Mouse (Mus musculus) midbrain, embryonic 16.5 days (tissue): ENCODE measurements at regions not wholly inside any gene's neighbourhood (a gene's known extent, or its start where the extent isn't known, plus 50 kb on each side); places are given as distances from the start of the nearest gene placed in this dataset.
A peak's percentile ranks its signal among the peaks of the same experiment; 100 is the strongest.

Source experiments
- ATAC-seq: fragments of 200-750 bp; cut with Nextera tagmentation; 2 replicates; pipeline ENCODE4 v1.8.0; 2017; ENCODE audit warnings: moderate TSS enrichment
- H3K27ac ChIP-seq: fragments of 300-500 bp; sonication (generic); 2 replicates; pipeline ENCODE4 v1.5.1; 2014; ENCODE audit warnings: mild to moderate bottlenecking, low read length, mixed read lengths
- H3K27me3 ChIP-seq: fragments of 300-500 bp; sonication (generic); 2 replicates; pipeline ENCODE4 v1.6.1; 2014; ENCODE audit warnings: low read depth, low read length, mixed read lengths; ENCODE audit not compliant: control insufficient read depth, insufficient read depth
- H3K36me3 ChIP-seq: fragments of 300-500 bp; sonication (generic); 2 replicates; pipeline ENCODE4 v1.6.1; 2014; ENCODE audit warnings: mild to moderate bottlenecking, low read length, moderate library complexity, mixed read lengths; ENCODE audit not compliant: control insufficient read depth, insufficient read depth
- H3K4me1 ChIP-seq: fragments of 300-500 bp; sonication (generic); 2 replicates; pipeline ENCODE4 v1.6.1; 2014; ENCODE audit warnings: mild to moderate bottlenecking, low read length, mixed read lengths; ENCODE audit not compliant: control insufficient read depth, insufficient read depth
- H3K4me2 ChIP-seq: fragments of 300-500 bp; sonication (generic); 2 replicates; pipeline ENCODE4 v1.6.1; 2014; ENCODE audit warnings: mild to moderate bottlenecking, low read length, mixed read lengths
- H3K4me3 ChIP-seq: fragments of 300-500 bp; sonication (generic); 2 replicates; pipeline ENCODE4 v1.5.1; 2014; ENCODE audit warnings: low read depth, mild to moderate bottlenecking, low read length, moderate library complexity, mixed read lengths
- H3K9ac ChIP-seq: fragments of 300-500 bp; sonication (generic); 2 replicates; pipeline ENCODE4 v1.6.1; 2014; ENCODE audit warnings: low read depth, low read length, mixed read lengths
- H3K9me3 ChIP-seq: fragments of 300-500 bp; sonication (generic); replicated peaks from 2 replicates; pipeline ENCODE4 v1.6.1; 2014; ENCODE audit warnings: mild to moderate bottlenecking, low read length, mixed read lengths; ENCODE audit not compliant: control insufficient read depth, poor library complexity, severe bottlenecking
- WGBS: fragments of 180-500 bp; shearing (Covaris S2); extraction: QIAGEN DNeasy Blood & Tissue Kit; methylation state at CpG from one replicate; pipeline ENCODE4 v1.1.7; 2014; 5-methylcytosine and 5-hydroxymethylcytosine counted together

DNA sequence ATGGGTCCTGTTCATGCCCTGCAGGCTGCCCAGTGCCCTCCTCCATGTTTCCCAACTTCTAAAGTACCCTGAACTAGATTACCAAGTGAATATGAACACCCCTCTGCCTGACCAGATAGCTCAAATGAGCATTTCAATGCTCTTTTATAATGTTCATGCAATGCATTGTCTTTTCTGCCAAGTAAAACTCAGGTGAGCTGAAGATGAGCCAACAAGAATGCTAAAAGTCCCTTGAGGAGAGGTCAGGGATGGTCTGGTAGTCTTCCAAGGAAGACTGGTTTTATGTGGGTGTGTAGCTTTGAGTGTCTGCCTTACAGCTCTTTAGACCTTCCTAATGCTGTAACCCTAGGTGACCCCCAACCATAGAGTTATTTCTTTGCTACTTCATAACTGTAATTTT is 58.0 kb upstream of the Abca12 start:
- no peak overlapping the region for H3K4me3 ChIP-seq
- H3K27ac ChIP-seq: no peak overlapping the region
- no peaks in the 10 kb centered on the region for H3K27me3 ChIP-seq
- no peak for ATAC-seq
- H3K4me2 ChIP-seq: no peak overlapping the region
- H3K36me3 ChIP-seq: no peaks in the 10 kb centered on the region
- H3K9me3 ChIP-seq: no peaks in the 10 kb centered on the region
- H3K9ac ChIP-seq: no peak overlapping the region
- H3K4me1 ChIP-seq: no peaks in the 10 kb centered on the region

GRCm38 (mm10) chr1:71483149-71483548 is 68.4 kb upstream of the Abca12 start:
- no peak overlapping the region for H3K9ac ChIP-seq
- no peaks in the 10 kb centered on the region for H3K4me1 ChIP-seq
- no peaks in the 10 kb centered on the region for H3K27me3 ChIP-seq
- no peaks in the 10 kb centered on the region for H3K9me3 ChIP-seq
- no peak overlapping the region for H3K4me2 ChIP-seq
- 95% methylated on average over 4 of the region's 4 CpGs for WGBS
- no peaks in the 10 kb centered on the region for H3K36me3 ChIP-seq
- no peak overlapping the region for H3K27ac ChIP-seq
- H3K4me3 ChIP-seq: no peak overlapping the region
- no peak for ATAC-seq

GRCm38 (mm10) chr1:71494576-71494975 is 62.4 kb upstream of the Atic start:
- Histone ChIP-seq H3K27ac (no peak overlapping the region), H3K9ac (no peak overlapping the region), H3K27me3 (no peaks in the 10 kb centered on the region), H3K36me3 (no peaks in the 10 kb centered on the region), H3K4me1 (no peaks in the 10 kb centered on the region), H3K9me3 (no peaks in the 10 kb centered on the region), H3K4me2 (no peak overlapping the region), H3K4me3 (no peak overlapping the region)
- 93% methylated on average over 4 of the region's 4 CpGs for WGBS
- no peak for ATAC-seq

GRCm38 (mm10) chr1:71505898-71506297 is 51.1 kb upstream of the Atic start:
- H3K9ac ChIP-seq: no peak overlapping the region
- peak overlapping the region; percentile 3; the same call in 1 of the 2 replicates for H3K27ac ChIP-seq
- WGBS: 2% methylated on average over 5 of the region's 5 CpGs
- no peaks in the 10 kb centered on the region for H3K36me3 ChIP-seq
- H3K9me3 ChIP-seq: no peaks in the 10 kb centered on the region
- H3K4me1 ChIP-seq: peaks cover 11% of the 10 kb centered on the region
- H3K4me3 ChIP-seq: no peak overlapping the region
- ATAC-seq: no peak
- peak overlapping the region; percentile 39 for H3K4me2 ChIP-seq
- no peaks in the 10 kb centered on the region for H3K27me3 ChIP-seq

- no peak overlapping the region for H3K4me2 ChIP-seq
- ATAC-seq: no peak
- no peak overlapping the region for H3K4me3 ChIP-seq
Observed at GRCm38 (mm10) chr1:71506534-71506933, 50.4 kb upstream of the Atic start.

More at GRCm38 (mm10) chr1:71506534-71506933, 50.4 kb upstream of the Atic start:
- no peaks in the 10 kb centered on the region for H3K27me3 ChIP-seq
- H3K9ac ChIP-seq: no peak overlapping the region
- H3K4me1 ChIP-seq: peaks cover 11% of the 10 kb centered on the region
- no peaks in the 10 kb centered on the region for H3K36me3 ChIP-seq
- peak overlapping the region; percentile 3; the same call in 1 of the 2 replicates for H3K27ac ChIP-seq
- H3K9me3 ChIP-seq: no peaks in the 10 kb centered on the region
- 51% methylated on average over 3 of the region's 3 CpGs for WGBS
